Mouse (Mus musculus) forebrain, embryonic 12.5 days (tissue): ENCODE measurements around the gene Bmp2. TPM values are rescaled to one million over a fixed set of nuclear protein-coding genes. Genes with fewer than 3 reads are reported as not detected.
A peak's percentile ranks its signal among the peaks of the same experiment; 100 is the strongest.

Source experiments
- ATAC-seq: fragments of 200-750 bp; cut with Nextera tagmentation; 2 replicates; pipeline ENCODE4 v1.8.0; 2017; ENCODE audit warnings: moderate TSS enrichment; ENCODE audit not compliant: low FRiP score
- H3K27ac ChIP-seq: fragments of 300-500 bp; sonication (generic); 2 replicates; pipeline ENCODE4 v1.5.1; 2016; ENCODE audit warnings: mild to moderate bottlenecking
- H3K27me3 ChIP-seq: fragments of 300-500 bp; sonication (generic); 2 replicates; pipeline ENCODE4 v1.6.1; 2016; ENCODE audit warnings: mild to moderate bottlenecking
- H3K36me3 ChIP-seq: fragments of 300-500 bp; sonication (generic); replicated peaks from 2 replicates; pipeline ENCODE4 v1.6.1; 2016; ENCODE audit warnings: mild to moderate bottlenecking
- H3K4me1 ChIP-seq: fragments of 300-500 bp; sonication (generic); 2 replicates; pipeline ENCODE4 v1.6.1; 2016
- H3K4me2 ChIP-seq: fragments of 300-500 bp; sonication (generic); 2 replicates; pipeline ENCODE4 v1.6.1; 2016; ENCODE audit warnings: mild to moderate bottlenecking, moderate library complexity
- H3K4me3 ChIP-seq: fragments of 300-500 bp; sonication (generic); replicated peaks from 2 replicates; pipeline ENCODE4 v1.5.1; 2016; ENCODE audit warnings: mild to moderate bottlenecking
- H3K9ac ChIP-seq: fragments of 300-500 bp; sonication (generic); 2 replicates; pipeline ENCODE4 v1.6.1; 2016; ENCODE audit warnings: mild to moderate bottlenecking
- H3K9me3 ChIP-seq: fragments of 300-500 bp; sonication (generic); 2 replicates; pipeline ENCODE4 v1.6.1; 2016
- WGBS: fragments of 180-500 bp; shearing (Covaris S2); methylation state at CpG from one replicate; pipeline ENCODE4 v1.1.7; 2016; 5-methylcytosine and 5-hydroxymethylcytosine counted together
- polyA plus RNA-seq: library from polyadenylated mRNA; unstranded; fragments of >200 nt; fragmentation: Nextera tagmentation; extraction: Ambion mirVana; gene quantifications from 2 replicates; pipeline ENCODE4 v1.2.1, GENCODE M21; 2016

Bmp2 gene
- polyA plus RNA-seq, result 2.5 and 3.1 TPM in 2 replicates

DNA sequence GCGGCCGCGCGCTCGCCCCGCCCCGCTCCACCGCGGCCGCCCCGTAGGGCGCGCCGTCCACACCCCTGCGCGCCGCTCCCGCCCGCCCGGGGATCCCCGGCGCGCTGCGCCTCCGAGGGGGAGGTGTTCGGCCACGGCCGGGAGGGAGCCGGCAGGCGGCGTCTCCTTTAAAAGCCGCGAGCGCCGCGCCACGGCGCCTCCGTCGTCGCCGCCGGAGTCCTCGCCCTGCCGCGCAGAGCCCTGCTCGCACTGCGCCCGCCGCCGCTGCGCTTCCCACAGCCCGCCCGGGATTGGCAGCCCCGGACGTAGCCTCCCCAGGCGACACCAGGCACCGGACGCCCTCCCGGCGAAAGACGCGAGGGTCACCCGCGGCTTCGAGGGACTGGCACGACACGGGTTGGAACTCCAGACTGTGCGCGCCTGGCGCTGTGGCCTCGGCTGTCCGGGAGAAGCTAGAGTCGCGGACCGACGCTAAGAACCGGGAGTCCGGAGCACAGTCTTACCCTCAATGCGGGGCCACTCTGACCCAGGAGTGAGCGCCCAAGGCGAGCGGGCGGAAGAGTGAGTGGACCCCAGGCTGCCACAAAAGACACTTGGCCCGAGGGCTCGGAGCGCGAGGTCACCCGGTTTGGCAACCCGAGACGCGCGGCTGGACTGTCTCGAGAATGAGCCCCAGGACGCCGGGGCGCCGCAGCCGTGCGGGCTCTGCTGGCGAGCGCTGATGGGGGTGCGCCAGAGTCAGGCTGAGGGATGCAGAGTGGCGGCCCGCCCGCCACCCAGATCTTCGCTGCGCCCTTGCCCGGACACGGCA is at the start of gene Bmp2:
Gene Bmp2 (plus strand): TSS at position 129 of the 811 bp plus-strand sequence.
- peak within 1 kb of the TSS; percentile 60 for H3K4me3 ChIP-seq
- H3K9me3 ChIP-seq, result no peaks in the 10 kb centered on the region
- H3K4me1 ChIP-seq, result peaks cover 28% of the 10 kb centered on the region
- WGBS, result under 1% methylated on average over 83 of the region's 110 CpGs
- no peaks in the 10 kb centered on the region for H3K36me3 ChIP-seq
- no peak within 1 kb of the TSS for H3K27ac ChIP-seq
- H3K9ac ChIP-seq, result peak within 1 kb of the TSS; percentile 57
- peaks cover 58% of the 10 kb centered on the region for H3K27me3 ChIP-seq
- H3K4me2 ChIP-seq, result peak within 1 kb of the TSS; percentile 87
- ATAC-seq, result peak; percentile 72

DNA sequence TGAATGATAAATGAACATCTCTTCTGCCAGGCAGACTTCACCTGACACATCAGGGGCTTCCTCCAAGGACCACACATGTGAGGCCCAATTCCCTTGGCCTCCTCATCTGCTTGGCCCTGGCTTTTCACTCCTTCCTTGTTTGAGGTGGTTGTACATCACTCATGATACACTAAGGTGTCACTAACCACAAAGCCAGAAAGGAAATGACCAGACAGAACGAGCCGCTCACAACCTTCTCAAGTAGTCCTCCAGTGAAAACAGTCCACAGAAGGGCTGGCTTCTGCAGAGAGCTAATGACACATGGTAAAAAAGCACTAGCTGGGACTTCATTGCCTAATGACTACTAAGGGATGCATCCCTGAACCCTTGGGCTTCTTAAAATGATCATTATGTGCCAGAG is 46.3 kb upstream of the Bmp2 start:
- no peaks in the 10 kb centered on the region for H3K36me3 ChIP-seq
- H3K4me2 ChIP-seq, result no peak overlapping the region
- ATAC-seq, result no peak
- H3K9me3 ChIP-seq, result no peaks in the 10 kb centered on the region
- WGBS, result 95% methylated on average over 2 of the region's 2 CpGs
- no peaks in the 10 kb centered on the region for H3K27me3 ChIP-seq
- no peak overlapping the region for H3K4me3 ChIP-seq
- no peak overlapping the region for H3K27ac ChIP-seq
- H3K9ac ChIP-seq, result no peak overlapping the region
- H3K4me1 ChIP-seq, result no peaks in the 10 kb centered on the region

DNA sequence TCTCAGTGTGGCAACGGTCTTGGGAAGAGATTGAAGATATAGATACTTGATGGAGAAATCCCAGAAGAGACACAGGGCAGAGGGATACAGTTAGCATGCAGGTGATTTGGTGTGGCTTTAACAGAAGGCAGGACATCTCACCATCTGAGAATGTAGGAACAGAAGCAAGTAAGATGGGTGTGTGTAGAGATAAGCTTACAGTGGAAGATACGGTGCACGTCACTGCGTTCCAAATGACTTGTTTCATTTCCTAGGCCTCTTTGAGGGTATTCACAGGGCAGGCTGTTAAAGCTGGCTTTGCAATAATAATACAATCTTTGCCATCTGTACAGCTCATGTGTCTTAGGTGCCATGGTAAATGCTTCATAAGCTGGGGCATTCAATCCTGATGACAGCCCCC is 44.9 kb upstream of the Bmp2 start:
- 92% methylated on average over 4 of the region's 4 CpGs for WGBS
- H3K4me2 ChIP-seq, result no peak overlapping the region
- no peak overlapping the region for H3K9ac ChIP-seq
- no peak overlapping the region for H3K4me3 ChIP-seq
- H3K36me3 ChIP-seq, result no peaks in the 10 kb centered on the region
- H3K27me3 ChIP-seq, result no peaks in the 10 kb centered on the region
- H3K9me3 ChIP-seq, result no peaks in the 10 kb centered on the region
- no peaks in the 10 kb centered on the region for H3K4me1 ChIP-seq
- no peak for ATAC-seq
- H3K27ac ChIP-seq, result no peak overlapping the region

DNA sequence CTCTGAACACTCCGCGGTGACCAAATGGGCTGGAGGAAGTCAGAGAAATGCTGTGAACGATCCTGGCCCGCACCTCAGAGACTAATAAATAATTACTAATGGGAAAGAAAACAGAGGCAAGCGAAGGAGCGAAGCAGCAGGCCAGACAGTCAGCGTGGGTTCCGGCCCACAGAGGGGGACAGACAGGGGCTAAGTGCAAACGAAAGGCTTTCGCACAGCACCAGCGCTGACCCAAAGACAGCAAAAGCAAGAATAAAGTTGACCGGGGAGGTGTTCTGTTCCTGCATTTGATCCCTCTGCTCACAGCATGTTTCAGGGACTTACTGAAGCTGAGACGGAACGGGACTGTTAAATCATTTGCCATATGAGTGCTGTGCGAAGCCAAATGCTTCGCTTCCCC is 42.8 kb upstream of the Bmp2 start:
- Histone ChIP-seq H3K9ac (no peak overlapping the region), H3K27ac (no peak overlapping the region), H3K36me3 (no peaks in the 10 kb centered on the region), H3K4me2 (no peak overlapping the region), H3K4me1 (no peaks in the 10 kb centered on the region), H3K9me3 (no peaks in the 10 kb centered on the region), H3K27me3 (no peaks in the 10 kb centered on the region), H3K4me3 (no peak overlapping the region)
- 93% methylated on average over 16 of the region's 16 CpGs for WGBS
- ATAC-seq, result no peak

DNA sequence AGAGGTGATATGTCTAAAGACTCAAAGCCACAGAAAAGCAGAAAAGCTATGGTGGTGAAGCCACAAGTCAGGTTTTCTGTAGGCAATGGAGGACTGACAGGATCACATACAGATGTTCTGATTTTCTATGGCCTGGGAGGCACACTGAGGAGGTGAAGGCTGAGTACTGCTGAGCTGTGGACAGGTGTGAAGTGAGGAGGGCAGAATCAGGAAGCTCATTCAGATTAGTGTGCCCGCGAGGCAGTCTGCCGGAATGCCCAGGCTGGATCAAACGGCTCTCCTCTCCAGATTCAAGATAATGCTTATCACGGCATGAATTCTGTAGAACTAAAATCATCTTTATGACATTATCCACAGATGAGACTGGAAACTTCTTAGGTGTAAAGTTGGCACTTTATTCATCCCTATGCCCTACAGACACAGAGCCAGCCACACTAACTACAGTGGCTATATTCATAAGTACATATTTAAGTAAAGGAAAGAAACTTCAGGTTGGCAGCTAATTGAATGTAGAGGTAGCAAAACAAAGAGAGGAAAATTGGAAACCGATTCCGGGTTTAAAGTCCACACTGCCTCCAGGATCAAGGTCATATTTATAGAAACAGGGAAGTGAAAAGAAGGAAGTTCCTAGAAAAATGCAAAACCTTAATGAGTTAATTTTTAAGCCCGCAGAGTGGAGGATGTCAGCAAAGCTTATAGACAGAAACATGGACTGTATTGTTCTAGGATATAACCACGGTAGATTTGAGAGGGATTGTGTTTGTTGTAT is 40.8 kb upstream of the Bmp2 start:
- Histone ChIP-seq H3K27me3 (no peaks in the 10 kb centered on the region), H3K4me3 (no peak overlapping the region), H3K36me3 (no peaks in the 10 kb centered on the region), H3K9ac (no peak overlapping the region), H3K27ac (no peak overlapping the region), H3K4me1 (no peaks in the 10 kb centered on the region), H3K9me3 (no peaks in the 10 kb centered on the region), H3K4me2 (no peak overlapping the region)
- no peak for ATAC-seq
- 86% methylated on average over 9 of the region's 9 CpGs for whole genome bisulfite sequencing

DNA sequence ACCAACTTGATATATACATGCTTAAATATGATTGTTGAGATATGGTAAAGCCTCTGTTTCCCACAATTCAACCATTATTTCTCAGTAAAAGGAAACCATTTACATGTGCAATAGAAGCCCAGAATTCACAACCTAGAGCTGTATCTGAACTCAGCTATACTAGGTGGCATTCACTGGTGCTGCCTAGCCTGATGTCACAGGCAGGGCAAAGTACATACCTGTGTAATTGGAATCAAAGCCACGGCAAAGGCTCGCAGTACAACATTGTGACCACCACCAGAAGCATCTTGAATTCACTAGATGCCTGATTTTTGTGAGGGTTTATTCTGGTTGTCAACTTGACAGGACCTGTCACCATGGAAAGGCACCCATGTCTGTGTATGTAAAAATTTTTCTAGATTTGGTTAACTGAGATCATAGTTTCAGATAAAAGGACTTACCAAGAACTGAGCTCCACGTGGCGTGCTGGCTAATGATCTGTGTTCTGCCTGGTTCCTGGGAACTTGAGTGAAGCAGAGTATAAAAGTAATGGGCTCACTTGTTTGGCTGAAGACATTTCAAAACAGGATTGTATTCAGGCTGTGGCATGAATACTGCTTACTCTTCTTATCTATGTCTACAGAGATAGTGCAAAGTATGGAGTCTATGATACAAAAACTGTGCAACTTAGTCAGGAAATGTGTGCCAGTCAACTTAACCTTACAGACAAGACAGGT is 35.5 kb upstream of the Bmp2 start:
- no peak for ATAC-seq
- no peaks in the 10 kb centered on the region for H3K36me3 ChIP-seq

DNA sequence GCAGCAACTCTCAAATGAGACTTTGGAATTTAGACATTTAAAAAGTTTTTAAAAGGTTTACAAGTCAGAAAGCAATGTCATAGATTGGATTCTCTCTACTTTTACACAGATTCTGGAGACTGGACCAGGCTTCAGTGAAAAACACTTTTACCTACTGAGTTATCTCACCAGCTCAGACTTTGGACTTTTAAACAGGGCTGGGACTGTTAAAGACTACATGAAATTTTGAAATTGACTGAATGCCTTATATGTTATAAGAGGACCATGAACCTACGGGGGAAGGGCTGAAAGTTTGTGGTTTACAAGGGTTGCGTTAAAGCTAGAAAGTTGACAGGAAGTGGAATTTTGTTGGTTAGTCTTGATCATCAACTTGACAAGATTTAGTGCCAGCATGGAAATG is 34.1 kb upstream of the Bmp2 start:
- no peaks in the 10 kb centered on the region for H3K36me3 ChIP-seq
- no peaks in the 10 kb centered on the region for H3K4me1 ChIP-seq
- H3K4me2 ChIP-seq, result no peak overlapping the region
- H3K9me3 ChIP-seq, result no peaks in the 10 kb centered on the region
- no peak overlapping the region for H3K9ac ChIP-seq
- no peak overlapping the region for H3K4me3 ChIP-seq
- no peaks in the 10 kb centered on the region for H3K27me3 ChIP-seq
- no peak overlapping the region for H3K27ac ChIP-seq
- 97% methylated on average over 2 of the region's 2 CpGs for WGBS
- no peak for ATAC-seq

More for the DNA sequence above, 35.5 kb upstream of the Bmp2 start:
- H3K9ac ChIP-seq, result no peak overlapping the region
- no peaks in the 10 kb centered on the region for H3K27me3 ChIP-seq
- no peak overlapping the region for H3K27ac ChIP-seq
- 96% methylated on average over 4 of the region's 4 CpGs for WGBS
- no peaks in the 10 kb centered on the region for H3K4me1 ChIP-seq
- no peak overlapping the region for H3K4me3 ChIP-seq
- no peaks in the 10 kb centered on the region for H3K9me3 ChIP-seq
- no peak overlapping the region for H3K4me2 ChIP-seq

DNA sequence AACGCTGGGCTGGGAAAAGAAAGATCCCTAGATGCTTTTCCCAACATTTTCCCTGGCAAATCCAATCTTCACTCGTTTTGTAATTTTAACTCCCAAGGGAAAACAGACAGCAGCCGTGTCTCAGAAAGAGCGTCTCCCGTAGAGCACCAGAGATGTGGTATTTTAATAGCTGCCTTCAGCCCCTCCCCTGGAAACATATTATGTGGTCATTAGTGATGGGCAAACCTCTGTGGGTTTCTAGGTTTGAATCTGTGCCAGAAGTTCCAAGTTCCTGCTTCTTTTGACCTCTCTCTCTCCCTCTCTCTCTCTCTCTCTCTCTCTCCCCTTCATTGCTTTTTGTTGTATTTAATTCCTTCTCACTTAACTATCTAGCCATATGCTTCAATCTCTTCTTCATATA is 30.8 kb upstream of the Bmp2 start:
- Histone ChIP-seq H3K36me3 (no peaks in the 10 kb centered on the region), H3K9ac (no peak overlapping the region), H3K4me2 (no peak overlapping the region), H3K27ac (no peak overlapping the region), H3K27me3 (no peaks in the 10 kb centered on the region), H3K4me1 (no peaks in the 10 kb centered on the region; the same call in 1 of the 2 replicates), H3K9me3 (no peaks in the 10 kb centered on the region), H3K4me3 (no peak overlapping the region)
- no peak for ATAC-seq
- 83% methylated on average over 5 of the region's 5 CpGs for WGBS

DNA sequence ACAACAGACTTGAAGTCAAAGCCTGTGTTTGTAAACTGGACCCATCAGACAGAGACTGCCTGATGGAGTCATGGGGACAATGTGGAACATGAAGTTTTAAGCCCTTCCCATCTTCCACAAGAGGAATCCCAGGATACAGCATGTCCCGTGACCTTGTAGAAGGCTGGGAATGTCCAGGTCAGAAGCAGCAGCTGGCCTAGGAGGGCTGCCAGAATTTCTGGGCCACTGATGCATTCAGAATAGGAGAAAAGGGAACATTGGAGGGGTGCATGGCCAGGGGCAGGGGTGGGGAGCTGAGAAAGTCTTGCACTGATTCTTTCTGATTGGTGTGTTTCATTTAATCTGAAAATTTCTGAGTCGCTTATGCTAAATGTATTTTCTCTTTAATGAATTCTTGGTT is 29.8 kb upstream of the Bmp2 start:
- H3K27me3 ChIP-seq, result no peaks in the 10 kb centered on the region
- WGBS, result 94% methylated on average over 2 of the region's 2 CpGs
- no peak overlapping the region for H3K9ac ChIP-seq
- no peak overlapping the region for H3K4me2 ChIP-seq
- H3K4me1 ChIP-seq, result no peaks in the 10 kb centered on the region; the same call in 1 of the 2 replicates
- H3K9me3 ChIP-seq, result no peaks in the 10 kb centered on the region
- ATAC-seq, result no peak
- no peaks in the 10 kb centered on the region for H3K36me3 ChIP-seq
- H3K27ac ChIP-seq, result no peak overlapping the region
- H3K4me3 ChIP-seq, result no peak overlapping the region

DNA sequence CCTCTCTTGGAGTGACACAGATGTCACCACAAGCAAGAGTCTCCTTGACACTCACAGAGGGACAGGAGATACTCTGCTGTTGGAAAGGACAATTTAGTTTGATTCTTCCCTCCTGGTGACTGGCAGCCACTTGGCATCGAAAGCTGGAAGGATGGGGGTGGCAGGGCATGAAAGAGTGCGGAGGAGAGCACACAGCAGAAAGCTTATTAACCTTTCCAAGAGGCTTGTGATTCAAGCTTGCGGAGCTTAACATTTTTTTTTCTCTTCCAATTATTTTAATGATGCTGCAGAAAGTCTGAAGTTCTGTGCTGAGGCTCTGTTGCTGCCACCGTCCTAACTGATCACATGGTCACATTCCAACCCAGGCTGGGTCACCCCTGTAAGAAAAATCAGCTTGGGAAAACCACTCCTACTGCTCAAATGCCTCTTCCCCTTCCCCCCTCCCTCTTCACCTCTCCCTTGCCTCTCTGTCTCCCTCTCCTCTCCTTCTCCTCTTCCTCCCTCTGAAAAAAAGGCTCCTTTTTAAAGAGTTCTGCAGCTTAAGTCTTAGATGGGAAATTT is 26.3 kb upstream of the Bmp2 start:
- Histone ChIP-seq H3K4me2 (no peak overlapping the region), H3K9me3 (no peaks in the 10 kb centered on the region), H3K36me3 (no peaks in the 10 kb centered on the region), H3K27me3 (no peaks in the 10 kb centered on the region), H3K9ac (no peak overlapping the region), H3K27ac (no peak overlapping the region), H3K4me3 (no peak overlapping the region), H3K4me1 (no peaks in the 10 kb centered on the region; the same call in 1 of the 2 replicates)
- ATAC-seq, result peak; percentile 55; the same call in 1 of the 2 replicates
- 39% methylated on average over 4 of the region's 4 CpGs for WGBS

DNA sequence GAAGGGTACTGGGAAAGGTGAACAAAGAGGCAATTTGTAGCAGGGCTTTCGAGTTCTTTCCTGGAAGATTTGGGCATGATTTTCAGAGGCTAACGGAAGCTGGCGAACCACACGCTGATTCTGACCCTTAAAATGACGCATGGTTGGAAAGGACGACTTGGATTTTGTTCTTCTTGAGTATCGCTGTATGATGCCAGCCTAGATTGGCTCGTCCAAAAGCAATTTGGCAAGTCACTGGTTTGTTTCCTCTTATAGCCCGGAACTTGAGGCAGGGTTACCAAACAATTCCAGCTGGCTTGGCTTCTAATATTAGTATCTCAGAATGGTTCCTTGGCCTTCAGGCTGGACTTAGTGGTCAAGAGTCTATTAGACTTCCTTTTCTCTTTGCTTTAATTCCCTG is 22.6 kb upstream of the Bmp2 start:
- no peaks in the 10 kb centered on the region for H3K27me3 ChIP-seq
- no peak overlapping the region for H3K4me2 ChIP-seq
- H3K4me1 ChIP-seq, result no peaks in the 10 kb centered on the region; the same call in 1 of the 2 replicates
- 94% methylated on average over 9 of the region's 9 CpGs for WGBS
- H3K9ac ChIP-seq, result no peak overlapping the region
- H3K9me3 ChIP-seq, result no peaks in the 10 kb centered on the region
- no peak for ATAC-seq
- H3K36me3 ChIP-seq, result no peaks in the 10 kb centered on the region
- no peak overlapping the region for H3K27ac ChIP-seq
- no peak overlapping the region for H3K4me3 ChIP-seq

DNA sequence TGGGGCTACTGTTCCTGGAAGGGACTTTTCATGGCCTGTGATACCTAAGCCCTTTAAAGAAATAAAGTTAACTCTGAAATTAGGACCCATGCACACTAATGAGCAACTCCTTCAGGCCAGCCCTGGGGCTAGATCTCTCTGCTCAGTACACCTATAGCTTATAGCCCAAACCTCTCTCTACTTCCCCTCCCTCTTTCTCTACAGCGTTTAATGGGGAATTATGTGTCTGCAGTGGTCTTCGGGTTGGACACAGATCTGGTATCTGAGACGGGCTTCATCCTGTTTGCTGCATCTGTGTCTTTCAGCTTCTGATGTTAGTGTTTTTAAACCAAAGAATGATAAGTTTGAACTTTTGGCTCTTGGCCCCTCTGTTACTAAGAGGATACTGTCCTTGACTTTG is 18.9 kb upstream of the Bmp2 start:
- 81% methylated on average over 3 of the region's 3 CpGs for WGBS
- ATAC-seq, result no peak
- H3K27ac ChIP-seq, result no peak overlapping the region

More for the DNA sequence above, 18.9 kb upstream of the Bmp2 start:
- no peaks in the 10 kb centered on the region for H3K4me1 ChIP-seq
- no peak overlapping the region for H3K4me2 ChIP-seq
- H3K4me3 ChIP-seq, result no peak overlapping the region
- no peak overlapping the region for H3K9ac ChIP-seq
- no peaks in the 10 kb centered on the region for H3K36me3 ChIP-seq
- no peaks in the 10 kb centered on the region for H3K27me3 ChIP-seq
- H3K9me3 ChIP-seq, result no peaks in the 10 kb centered on the region
